Mouse (Mus musculus): Measurements from ENCODE around the gene Nfib.

Nfib gene

DNA sequence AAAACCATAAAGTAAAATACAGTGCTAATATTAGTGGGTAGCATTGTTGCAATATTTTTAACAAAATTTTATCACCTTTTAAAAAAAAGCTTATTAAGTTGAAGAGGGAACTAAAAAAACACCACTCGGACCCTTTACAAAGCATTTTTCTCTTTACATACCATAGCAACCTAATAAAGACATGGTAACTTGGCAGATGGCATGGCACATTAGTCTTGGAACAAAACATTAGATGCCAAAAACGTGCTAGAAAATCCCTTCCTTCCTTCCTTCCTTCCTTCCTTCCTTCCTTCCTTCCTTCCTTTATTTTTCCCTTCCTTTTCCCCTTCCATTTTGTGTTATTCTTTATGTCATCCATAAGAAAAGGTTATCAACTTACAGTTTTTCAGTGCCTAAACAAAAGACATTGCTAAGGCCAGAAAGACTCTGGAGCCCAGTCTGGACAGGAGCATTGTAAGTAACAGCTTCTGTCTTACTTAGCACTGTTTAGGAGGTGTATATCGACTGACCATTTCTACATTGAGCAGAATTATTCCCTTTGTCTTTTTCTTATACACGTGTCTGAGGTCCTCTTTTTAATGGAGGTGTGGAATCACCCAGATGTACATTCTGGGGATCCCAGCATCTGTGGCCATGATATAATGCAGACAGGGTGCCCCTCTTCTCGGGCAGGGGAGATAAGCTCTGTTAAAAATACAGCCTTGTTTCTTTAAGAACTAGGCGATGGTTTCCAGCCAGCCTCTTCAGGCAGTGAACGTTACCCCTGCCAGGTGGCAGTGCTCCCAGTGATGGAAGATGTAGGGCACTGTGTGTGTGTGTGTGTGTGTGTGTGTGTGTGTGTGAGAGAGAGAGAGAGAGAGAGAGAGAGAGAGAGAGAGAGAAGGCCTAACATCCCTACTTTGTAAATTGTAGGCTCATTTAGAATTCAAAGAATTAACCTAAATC lies 113.2 kb downstream of the Nfib start:
- DNase-seq (ENCODE audit: low read depth, low spot score): no peak

- peak; percentile 62 for DNase-seq (ENCODE audit: low read depth, low spot score)
Observed at GRCm38 (mm10) chr4:82589345-82589890, 116.1 kb downstream of the Nfib start.

GRCm38 (mm10) chr4:82588718-82589117 lies 116.8 kb downstream of the Nfib start:
- DNase-seq (ENCODE audit: low read depth, low spot score): no peak

DNA sequence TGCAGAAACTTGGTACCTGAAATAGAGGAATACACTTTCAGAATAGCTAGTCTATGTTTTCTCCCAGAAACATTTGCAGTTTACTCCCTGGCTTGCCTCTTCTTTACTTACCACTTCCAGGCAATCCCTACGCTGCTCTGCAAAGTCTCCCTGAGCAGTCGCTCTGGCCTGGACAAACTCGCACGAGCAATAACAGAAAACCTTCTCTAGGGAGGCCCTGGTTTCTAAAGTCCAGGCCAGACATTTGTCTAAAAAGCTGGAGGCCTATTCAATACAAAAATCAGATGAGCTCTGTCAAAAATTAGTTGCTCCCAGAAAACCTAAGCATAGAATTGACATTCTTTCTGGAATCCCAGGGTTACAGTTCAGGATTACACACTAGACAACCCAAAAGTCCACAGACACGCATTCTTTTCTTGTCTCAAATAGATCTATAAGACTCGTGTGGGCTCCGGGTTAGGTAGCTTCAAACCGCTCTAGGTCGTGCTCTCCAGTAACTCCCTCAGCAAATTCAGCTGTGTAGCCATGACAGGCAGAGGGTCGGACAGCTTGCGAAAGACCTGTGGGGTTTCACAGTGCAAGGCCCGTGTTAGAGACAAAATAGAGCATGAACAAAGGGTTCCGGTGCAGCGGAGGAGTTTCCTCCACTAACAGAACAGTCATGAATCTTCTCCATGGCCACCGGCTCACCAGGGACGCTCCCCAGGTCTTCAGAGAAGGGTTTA lies 118.2 kb downstream of the Nfib start:
- DNase-seq (ENCODE audit: low read depth, low spot score): no peak

- DNase-seq (ENCODE audit: low read depth, low spot score): no peak
Observed at GRCm38 (mm10) chr4:82586637-82587036, 118.9 kb downstream of the Nfib start.

DNA sequence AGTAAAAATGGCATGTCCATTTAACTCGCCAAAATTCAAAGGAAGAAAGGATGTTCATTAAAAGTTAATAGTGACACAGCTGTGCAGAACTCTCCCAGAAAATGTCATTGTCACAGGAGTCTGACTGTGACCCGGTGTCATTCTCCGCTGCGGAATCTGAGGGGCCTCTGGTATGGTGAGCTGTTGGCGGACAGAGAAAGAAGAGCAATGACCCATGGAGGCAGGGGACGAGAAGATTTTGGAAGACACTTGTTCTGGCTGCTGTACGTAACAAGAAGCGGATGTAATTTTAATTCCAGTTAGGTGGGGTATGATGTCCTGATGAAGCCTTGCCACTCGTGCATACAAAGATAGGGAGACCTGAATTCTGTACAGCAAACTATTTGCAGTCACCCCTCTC lies 120.0 kb downstream of the Nfib start:
- no peak for DNase-seq (ENCODE audit: low read depth, low spot score)

GRCm38 (mm10) chr4:82585056-82585455 lies 120.5 kb downstream of the Nfib start:
- DNase-seq (ENCODE audit: low read depth, low spot score): no peak

DNA sequence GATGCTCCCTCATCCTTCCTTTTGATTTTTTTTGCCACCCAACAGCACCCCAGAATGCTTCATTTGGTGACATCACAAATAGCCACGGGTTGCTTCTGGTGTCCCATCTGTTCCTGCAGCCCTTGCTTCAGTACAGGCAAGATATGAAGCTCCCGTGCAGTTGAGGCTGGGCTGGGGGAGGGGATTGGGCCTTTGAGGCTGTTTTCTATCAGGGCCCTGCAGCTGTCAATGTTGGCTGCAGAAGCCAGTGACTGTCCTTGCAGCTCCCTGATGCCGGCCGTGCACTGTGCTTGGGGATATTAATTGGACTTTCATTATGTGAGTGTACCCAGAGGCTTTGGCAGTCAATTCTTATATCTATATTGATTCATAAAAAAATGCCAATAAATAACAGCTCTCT lies 121.0 kb downstream of the Nfib start:
- DNase-seq (ENCODE audit: low read depth, low spot score): no peak

- DNase-seq (ENCODE audit: low read depth, low spot score): no peak
Observed at GRCm38 (mm10) chr4:82573291-82573605, 132.3 kb downstream of the Nfib start.

- DNase-seq (ENCODE audit: low read depth, low spot score): no peak
Observed at GRCm38 (mm10) chr4:82572410-82573290, 132.9 kb downstream of the Nfib start.

GRCm38 (mm10) chr4:82558816-82559215 lies 146.7 kb downstream of the Nfib start:
- DNase-seq (ENCODE audit: low read depth, low spot score): no peak

GRCm38 (mm10) chr4:82555673-82556171 lies 149.8 kb downstream of the Nfib start:
- DNase-seq (ENCODE audit: low read depth, low spot score): no peak

DNA sequence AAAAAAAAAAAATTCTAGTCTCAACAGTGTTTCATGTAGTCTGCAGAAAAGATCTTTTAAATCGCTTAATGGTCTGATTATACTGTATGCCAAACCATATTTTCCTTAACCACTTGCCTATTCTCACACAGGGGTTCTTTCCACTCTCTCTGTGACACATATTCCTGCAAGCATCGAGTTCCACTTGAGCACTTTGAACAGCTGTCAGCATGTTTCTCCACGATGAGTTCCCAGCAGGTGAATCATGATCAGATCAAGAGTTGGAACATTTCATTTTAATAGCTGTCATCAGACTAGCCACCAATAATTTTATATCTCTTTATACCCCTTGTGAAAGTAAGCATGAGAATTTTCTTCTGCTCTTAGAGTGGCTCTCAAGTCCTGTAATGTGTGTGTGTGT lies 151.9 kb downstream of the Nfib start:
- DNase-seq (ENCODE audit: low read depth, low spot score): no peak

DNA sequence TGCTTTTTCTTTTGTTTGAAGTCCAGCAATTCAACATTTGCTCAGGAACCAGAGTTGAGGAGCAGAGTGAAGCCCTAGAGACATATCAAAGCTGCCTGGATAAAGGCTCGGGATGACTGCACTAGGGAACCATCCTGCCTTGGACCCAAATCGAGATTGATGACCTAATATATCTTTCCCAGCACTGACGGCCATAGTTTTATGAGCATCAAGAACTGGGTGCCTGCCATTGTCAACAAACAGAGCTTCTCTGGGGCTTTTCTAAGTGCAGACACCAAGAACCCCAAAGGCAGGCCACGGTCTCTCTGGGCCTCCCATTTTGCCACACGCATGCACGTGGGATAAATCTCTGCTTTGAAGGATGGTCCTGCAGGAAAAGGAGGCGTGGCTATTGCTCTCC lies 153.3 kb downstream of the Nfib start:
- DNase-seq (ENCODE audit: low read depth, low spot score): no peak

GRCm38 (mm10) chr4:82549762-82550380 lies 155.7 kb downstream of the Nfib start:
- DNase-seq (ENCODE audit: low read depth, low spot score): no peak

- DNase-seq (ENCODE audit: low read depth, low spot score): no peak
Observed at GRCm38 (mm10) chr4:82548247-82548646, 157.3 kb downstream of the Nfib start.

DNA sequence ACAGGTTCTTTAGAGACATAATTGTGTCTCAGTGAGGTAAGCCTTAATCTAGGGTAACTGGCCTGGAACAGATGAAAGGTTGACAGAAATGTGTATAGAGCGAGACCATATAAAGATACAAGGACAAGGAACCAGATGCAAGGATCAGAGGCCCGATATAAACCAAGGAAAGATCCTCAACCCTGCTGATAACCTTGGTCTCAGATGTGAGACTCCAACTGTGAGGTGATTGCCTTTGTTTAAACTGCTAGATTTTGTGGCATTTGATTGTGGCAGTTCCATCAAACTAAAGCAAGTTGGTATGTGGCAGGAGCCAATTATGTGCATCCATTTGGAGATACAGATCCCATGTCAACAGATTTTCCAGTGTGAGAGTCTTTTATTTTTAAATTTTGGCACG lies 161.6 kb downstream of the Nfib start:
- DNase-seq (ENCODE audit: low read depth, low spot score): no peak

DNA sequence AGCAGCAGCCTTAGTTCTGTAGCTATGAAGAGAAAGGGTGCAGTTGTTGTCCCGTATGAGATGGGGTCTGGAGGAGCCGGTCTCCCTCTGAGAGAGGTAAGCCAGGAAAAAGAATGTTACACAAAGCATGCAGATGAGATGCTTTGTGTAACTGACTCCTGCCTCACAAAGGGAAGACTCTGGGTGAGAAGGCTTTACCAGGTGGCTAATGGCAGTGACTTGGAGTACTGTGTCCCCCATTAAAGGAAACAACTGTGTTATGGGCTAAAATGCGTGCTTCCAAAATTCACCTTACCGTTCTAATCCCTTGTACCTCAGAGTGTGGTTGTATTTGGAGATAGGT lies 162.2 kb downstream of the Nfib start:
- DNase-seq (ENCODE audit: low read depth, low spot score): no peak

DNA sequence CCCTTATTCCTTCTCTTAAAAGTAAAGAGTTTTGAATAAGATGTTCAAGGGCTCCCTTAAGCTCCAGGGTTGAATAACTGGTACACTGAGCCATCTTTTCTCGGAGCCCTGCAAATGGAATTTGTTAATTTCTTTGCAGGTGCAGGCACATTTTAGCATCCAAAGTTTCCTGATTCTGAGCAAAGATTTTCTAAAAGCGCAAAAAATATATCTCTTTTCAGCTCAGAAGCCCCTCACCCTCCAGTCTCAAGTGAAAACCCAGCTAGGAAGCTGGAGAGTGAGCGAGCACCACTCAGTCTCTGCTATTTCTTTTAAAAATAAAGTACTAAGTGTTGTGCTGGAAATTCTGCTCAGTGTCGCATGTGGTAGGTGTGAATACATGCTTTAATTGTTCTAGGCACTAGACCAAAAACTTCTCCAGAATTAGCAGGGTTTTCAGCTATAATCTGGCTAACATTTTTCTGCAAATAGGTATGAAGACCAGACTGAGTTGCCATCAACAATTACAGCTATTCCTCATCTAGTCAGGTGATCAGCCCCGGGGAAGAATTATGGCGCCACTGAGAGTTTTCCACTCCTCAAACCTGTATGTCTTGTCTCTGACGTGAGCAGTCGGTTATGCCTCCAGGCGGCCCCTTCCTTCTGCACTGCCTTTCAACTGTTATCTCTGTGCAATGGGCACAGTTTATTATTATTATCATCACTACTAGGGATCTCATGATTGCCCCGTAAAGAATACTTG lies 162.7 kb downstream of the Nfib start:
- DNase-seq (ENCODE audit: low read depth, low spot score): no peak

- DNase-seq (ENCODE audit: low read depth, low spot score): peak; percentile 65
Observed at GRCm38 (mm10) chr4:82541894-82542510, 163.5 kb downstream of the Nfib start.
